8 mouse cellular contexts compared by ENCODE assay signal in genomic region chr13:21327424-21327823, GRCm38 (mm10). TPM values are rescaled to one million over a fixed set of nuclear protein-coding genes. Genes with fewer than 3 reads are reported as not detected.
DNase-seq lines count a peak whose midpoint lies in the region; ATAC-seq and TF ChIP-seq lines count a peak whose summit lies in the region.

No protein-coding gene starts in this region.

- no peaks in the 10 kb centered on the region for H3K9me3 ChIP-seq in heart, embryonic 10.5 days
- no peaks in the 10 kb centered on the region for H3K9me3 ChIP-seq in ES-Bruce4 (replicated peaks; ENCODE audit: control insufficient read depth, insufficient read depth, low read length, poor library complexity, severe bottlenecking)
- no peaks in the 10 kb centered on the region for H3K9me3 ChIP-seq in embryonic facial prominence, embryonic 13.5 days
- H3K9me3 ChIP-seq in limb, embryonic 10.5 days (replicated peaks), result no peaks in the 10 kb centered on the region
- no peaks in the 10 kb centered on the region for H3K9me3 ChIP-seq in neural tube, embryonic 14.5 days (ENCODE audit: control insufficient read depth, low read length)

- TF ChIP-seq POLR2A in ES-Bruce4 (IDR thresholded peaks at IDR 0.05; ENCODE audit: insufficient read depth, low read length), result no peak

- peak overlapping the region; percentile 59 for H3K9ac ChIP-seq in ES-Bruce4 (ENCODE audit: low read depth, poor library complexity, severe bottlenecking)
- H3K9ac ChIP-seq in embryonic facial prominence, embryonic 13.5 days, result peak overlapping the region; percentile 41
- H3K9ac ChIP-seq in neural tube, embryonic 14.5 days (replicated peaks; ENCODE audit: low read depth, low read length), result no peak overlapping the region

- TF ChIP-seq CTCF in ES-Bruce4 (IDR thresholded peaks at IDR 0.05; ENCODE audit: low read depth, low read length), result no peak

- ATAC-seq in embryonic facial prominence, embryonic 13.5 days (ENCODE audit: insufficient number of reproducible peaks, insufficient read depth, low FRiP score, low TSS enrichment, low read depth), result no peak
- peak; percentile 63; the same call in 1 of the 2 replicates for ATAC-seq in neural tube, embryonic 14.5 days (ENCODE audit: low read depth)
- no peak for ATAC-seq in CD4-positive, CD25-positive, alpha-beta regulatory T cell, adult 4 months

- no peak overlapping the region for H3K27ac ChIP-seq in heart, embryonic 10.5 days
- H3K27ac ChIP-seq in ES-Bruce4 (ENCODE audit: insufficient read depth, low read length), result no peak overlapping the region
- no peak overlapping the region for H3K27ac ChIP-seq in embryonic facial prominence, embryonic 13.5 days
- H3K27ac ChIP-seq in limb, embryonic 10.5 days, result no peak overlapping the region
- H3K27ac ChIP-seq in neural tube, embryonic 14.5 days (ENCODE audit: low read depth, low read length), result no peak overlapping the region

- no peak for TF ChIP-seq EP300 in ES-Bruce4 (IDR thresholded peaks at IDR 0.05; ENCODE audit: insufficient read depth, low read depth, low read length)

- peaks cover 3% of the 10 kb centered on the region; the same call in 1 of the 2 replicates for H3K4me1 ChIP-seq in heart, embryonic 10.5 days
- no peaks in the 10 kb centered on the region for H3K4me1 ChIP-seq in ES-Bruce4 (ENCODE audit: control insufficient read depth, insufficient read depth, low read length)
- H3K4me1 ChIP-seq in embryonic facial prominence, embryonic 13.5 days, result peaks cover 4% of the 10 kb centered on the region
- no peaks in the 10 kb centered on the region for H3K4me1 ChIP-seq in limb, embryonic 10.5 days
- no peaks in the 10 kb centered on the region for H3K4me1 ChIP-seq in neural tube, embryonic 14.5 days (ENCODE audit: control insufficient read depth, insufficient read depth, low read length)

- no peaks in the 10 kb centered on the region for H3K36me3 ChIP-seq in heart, embryonic 10.5 days
- no peaks in the 10 kb centered on the region for H3K36me3 ChIP-seq in ES-Bruce4 (ENCODE audit: control insufficient read depth, insufficient read depth, low read length, poor library complexity, severe bottlenecking)
- no peaks in the 10 kb centered on the region for H3K36me3 ChIP-seq in embryonic facial prominence, embryonic 13.5 days
- H3K36me3 ChIP-seq in limb, embryonic 10.5 days, result no peaks in the 10 kb centered on the region
- no peaks in the 10 kb centered on the region for H3K36me3 ChIP-seq in neural tube, embryonic 14.5 days (ENCODE audit: control insufficient read depth, insufficient read depth, low read length)

- peak overlapping the region; percentile 63 for H3K4me2 ChIP-seq in embryonic facial prominence, embryonic 13.5 days
- H3K4me2 ChIP-seq in neural tube, embryonic 14.5 days (ENCODE audit: low read depth, low read length), result peak overlapping the region; percentile 46

- no peaks in the 10 kb centered on the region for H3K27me3 ChIP-seq in heart, embryonic 10.5 days (ENCODE audit: insufficient read depth, poor library complexity, severe bottlenecking)
- H3K27me3 ChIP-seq in ES-Bruce4 (ENCODE audit: control insufficient read depth, insufficient read depth, low read length, poor library complexity, severe bottlenecking), result no peaks in the 10 kb centered on the region; the same call in 1 of the 2 replicates
- peaks cover 7% of the 10 kb centered on the region for H3K27me3 ChIP-seq in embryonic facial prominence, embryonic 13.5 days
- H3K27me3 ChIP-seq in limb, embryonic 10.5 days (ENCODE audit: low read depth, poor library complexity, severe bottlenecking), result no peaks in the 10 kb centered on the region
- H3K27me3 ChIP-seq in neural tube, embryonic 14.5 days (ENCODE audit: control insufficient read depth, insufficient read depth, low read length), result no peaks in the 10 kb centered on the region

- intact Hi-C loops in heart, postnatal 25 days (cut with DNase I), result loop anchor here (2.0 to 10.0 kb wide), 5 partner anchors 95 to 383 kb away; no protein-coding TSS in a partner anchor

- peak; percentile 76 for DNase-seq in heart, embryonic 10.5 days (ENCODE audit: low spot score)
- no peak for DNase-seq in heart, postnatal 25 days (ENCODE audit: low spot score)
- peak; percentile 55 for DNase-seq in limb, embryonic 10.5 days (ENCODE audit: low spot score)
- DNase-seq in layer of hippocampus, adult 9-10 months (ENCODE audit: low spot score), result no peak

- under 1% methylated on average over 9 of the region's 9 CpGs for WGBS in heart, embryonic 10.5 days
- under 1% methylated on average over 9 of the region's 9 CpGs for WGBS in embryonic facial prominence, embryonic 13.5 days
- WGBS in limb, embryonic 10.5 days, result 1% methylated on average over 9 of the region's 9 CpGs
- 0% methylated on average over 9 of the region's 9 CpGs for WGBS in neural tube, embryonic 14.5 days

- peak overlapping the region; percentile 70 for H3K4me3 ChIP-seq in heart, embryonic 10.5 days
- H3K4me3 ChIP-seq in ES-Bruce4 (ENCODE audit: low read depth, low read length), result peak overlapping the region; percentile 92
- H3K4me3 ChIP-seq in embryonic facial prominence, embryonic 13.5 days, result peak overlapping the region; percentile 47
- H3K4me3 ChIP-seq in limb, embryonic 10.5 days, result peak overlapping the region; percentile 59
- H3K4me3 ChIP-seq in neural tube, embryonic 14.5 days (ENCODE audit: low read depth, low read length), result peak overlapping the region; percentile 30; the same call in 1 of the 2 replicates

RNA-seq across cellular contexts. Expression of gene Gpx6, which starts 15.5 kb away (rescaled TPM):
- polyA plus RNA-seq in heart, embryonic 10.5 days (2016; fragmentation: Nextera tagmentation; extraction: Ambion mirVana), result not detected in 2 replicates
- total RNA-seq in heart, postnatal 25 days (2021), result not detected
- 1.2 and 2.2 TPM in 2 replicates for polyA plus RNA-seq in ES-Bruce4 (2011; ENCODE audit: insufficient read depth, insufficient read length, low read depth, missing spikeins)
- 0.38 and 0.39 TPM in 2 replicates for polyA plus RNA-seq in embryonic facial prominence, embryonic 13.5 days (2015; fragmentation: Nextera tagmentation; extraction: Ambion mirVana)
- polyA plus RNA-seq in limb, embryonic 10.5 days (2016; fragmentation: Nextera tagmentation; extraction: Ambion mirVana), result 0.62 and 0.91 TPM in 2 replicates
- polyA plus RNA-seq in neural tube, embryonic 14.5 days (2014; fragmentation: Nextera tagmentation; extraction: Ambion mirVana), result 0.35 TPM in 1 of 2 replicates, not detected in the other
- polyA plus RNA-seq in CD4-positive, CD25-positive, alpha-beta regulatory T cell, adult 4 months (2017; shearing (Covaris generic)), result not detected

RNA-seq across cellular contexts. Expression of gene Olfr1367, which starts 19.3 kb away (rescaled TPM):
- not detected in 2 replicates for polyA plus RNA-seq in heart, embryonic 10.5 days (2016; fragmentation: Nextera tagmentation; extraction: Ambion mirVana)
- total RNA-seq in heart, postnatal 25 days (2021), result not detected
- polyA plus RNA-seq in ES-Bruce4 (2011; ENCODE audit: insufficient read depth, insufficient read length, low read depth, missing spikeins), result not detected in 2 replicates
- not detected in 2 replicates for polyA plus RNA-seq in embryonic facial prominence, embryonic 13.5 days (2015; fragmentation: Nextera tagmentation; extraction: Ambion mirVana)
- polyA plus RNA-seq in limb, embryonic 10.5 days (2016; fragmentation: Nextera tagmentation; extraction: Ambion mirVana), result not detected in 2 replicates
- polyA plus RNA-seq in neural tube, embryonic 14.5 days (2014; fragmentation: Nextera tagmentation; extraction: Ambion mirVana), result not detected in 2 replicates
- not detected for polyA plus RNA-seq in CD4-positive, CD25-positive, alpha-beta regulatory T cell, adult 4 months (2017; shearing (Covaris generic))

RNA-seq across cellular contexts. Expression of gene Gpx5, which starts 34.9 kb away (rescaled TPM):
- not detected in 2 replicates for polyA plus RNA-seq in heart, embryonic 10.5 days (2016; fragmentation: Nextera tagmentation; extraction: Ambion mirVana)
- total RNA-seq in heart, postnatal 25 days (2021), result not detected
- not detected in 2 replicates for polyA plus RNA-seq in ES-Bruce4 (2011; ENCODE audit: insufficient read depth, insufficient read length, low read depth, missing spikeins)
- polyA plus RNA-seq in embryonic facial prominence, embryonic 13.5 days (2015; fragmentation: Nextera tagmentation; extraction: Ambion mirVana), result not detected in 2 replicates
- polyA plus RNA-seq in limb, embryonic 10.5 days (2016; fragmentation: Nextera tagmentation; extraction: Ambion mirVana), result not detected in 2 replicates
- not detected in 2 replicates for polyA plus RNA-seq in neural tube, embryonic 14.5 days (2014; fragmentation: Nextera tagmentation; extraction: Ambion mirVana)
- polyA plus RNA-seq in CD4-positive, CD25-positive, alpha-beta regulatory T cell, adult 4 months (2017; shearing (Covaris generic)), result not detected

RNA-seq across cellular contexts. Expression of gene Zscan12, which starts 35.2 kb away (rescaled TPM):
- polyA plus RNA-seq in heart, embryonic 10.5 days (2016; fragmentation: Nextera tagmentation; extraction: Ambion mirVana), result 8.9 and 12.5 TPM in 2 replicates
- total RNA-seq in heart, postnatal 25 days (2021), result 1 to 10 TPM; 5.0 to 5.4 TPM
- 15.6 and 17.9 TPM in 2 replicates for polyA plus RNA-seq in ES-Bruce4 (2011; ENCODE audit: insufficient read depth, insufficient read length, low read depth, missing spikeins)
- 12.8 and 13.6 TPM in 2 replicates for polyA plus RNA-seq in embryonic facial prominence, embryonic 13.5 days (2015; fragmentation: Nextera tagmentation; extraction: Ambion mirVana)
- 19.6 and 19.7 TPM in 2 replicates for polyA plus RNA-seq in limb, embryonic 10.5 days (2016; fragmentation: Nextera tagmentation; extraction: Ambion mirVana)
- polyA plus RNA-seq in neural tube, embryonic 14.5 days (2014; fragmentation: Nextera tagmentation; extraction: Ambion mirVana), result 11.4 and 13.3 TPM in 2 replicates
- polyA plus RNA-seq in CD4-positive, CD25-positive, alpha-beta regulatory T cell, adult 4 months (2017; shearing (Covaris generic)), result 10 to 100 TPM in 1 of 2 experiments, 1 to 10 TPM in 1; 7.7 to 10.6 TPM

Comparison
In these comparisons a context has a peak if more than half of its experiments do, and no peak if none do; other contexts are left out.
1. DNase-seq: peak in heart, embryonic 10.5 days (single experiment) and limb, embryonic 10.5 days (single experiment); none in heart, postnatal 25 days (single experiment) and layer of hippocampus, adult 9-10 months (single experiment).
2. H3K4me3 ChIP-seq: peak in every context shown above with its lines; median percentile 92 in ES-Bruce4; 70 in heart, embryonic 10.5 days; 59 in limb, embryonic 10.5 days; 47 in embryonic facial prominence, embryonic 13.5 days; 30 in neural tube, embryonic 14.5 days.